Mouse (Mus musculus): ENCODE results near the gene Rapsn.

GRCm38 (mm10) chr2:91088987-91089386 lies 53.6 kb downstream of the Rapsn start:
- TF ChIP-seq POLR2A (IDR thresholded peaks at IDR 0.05; ENCODE audit: control insufficient read depth in 1 of 2, insufficient read depth in 1 of 2, low read depth in 1 of 2, low read length in 2 of 2, poor library complexity in 1 of 2) (no peak), TBP (IDR thresholded peaks at IDR 0.05; ENCODE audit: low read depth, low read length) (no peak), NELFE (IDR thresholded peaks at IDR 0.05; ENCODE audit: low read depth, low read length) (no peak)

Data from MEL (cell line).